9 mouse cellular contexts compared by ENCODE assay signal in genomic region chr17:42315669-42316611, GRCm38 (mm10). TPM values are rescaled to one million over a fixed set of nuclear protein-coding genes. Genes with fewer than 3 reads are reported as not detected.
A peak's percentile ranks its signal among the peaks of the same experiment; 100 is the strongest.
DNase-seq lines count a peak whose midpoint lies in the region; ATAC-seq and TF ChIP-seq lines count a peak whose summit lies in the region.
"Had no signal": no experiment of that assay in that cellular context is flagged by ENCODE, and none has a peak within 500 bp of the region (broad histone marks: within the 10 kb centered on the region; RNA-seq: fewer than 3 reads in every experiment).

TSS of gene Ptchd4 (plus strand) at chr17:42315947.

- peak within 1 kb of the TSS; percentile 55 to 69 for H3K4me3 ChIP-seq in heart, embryonic 14.5 days (ENCODE audit: control insufficient read depth in 1 of 2, insufficient read depth in 1 of 2, low read depth in 1 of 2, low read length in 2 of 2)

- H3K27me3 ChIP-seq in Patski, result no peaks in the 10 kb centered on the region
- peaks cover 40% of the 10 kb centered on the region for H3K27me3 ChIP-seq in heart, embryonic 14.5 days (ENCODE audit: control insufficient read depth, insufficient read depth, low read length)

- peak; percentile 40 for DNase-seq in 3T3-L1 (ENCODE audit: low read depth, low spot score)
- DNase-seq in Patski (ENCODE audit: low read depth, low spot score), result peak; percentile 41
- DNase-seq in embryo, embryonic 9.5 days (ENCODE audit: extremely low spot score), result peak; percentile 61
- peak; percentile 40 to 42 for DNase-seq in layer of hippocampus, postnatal 14 days (ENCODE audit: low spot score in 2 of 2)
- DNase-seq in right cerebral cortex, postnatal 36 days (ENCODE audit: low spot score in 2 of 2), result peak; percentile 48 to 52
- DNase-seq in thymus, postnatal 14 days, result no peak

- WGBS in heart, embryonic 14.5 days, result under 1% methylated on average over 55 of the region's 56 CpGs

- H3K4me2 ChIP-seq in heart, embryonic 14.5 days (ENCODE audit: low read length), result peak within 1 kb of the TSS; percentile 97

- peak within 1 kb of the TSS; percentile 59 for H3K9ac ChIP-seq in heart, embryonic 14.5 days (ENCODE audit: low read length)

- H3K4me1 ChIP-seq in heart, embryonic 14.5 days (ENCODE audit: control insufficient read depth in 2 of 2, insufficient read depth in 2 of 2, low read length in 2 of 2), result peaks cover 3 to 7% of the 10 kb centered on the region in 2 experiments; a peak in 3 of 4 replicates

- H3K9me3 ChIP-seq in heart, embryonic 14.5 days (ENCODE audit: control insufficient read depth, low read length), result no peaks in the 10 kb centered on the region

- CTCF ChIA-PET in Patski (lab: Charles Lee), result interaction anchor here (0.9 to 1.5 kb wide), 4 partner anchors 13 to 810 kb away, joined by 3 to 4 read pairs (median 3); no protein-coding TSS in a partner anchor

- peak; percentile 81 for TF ChIP-seq CTCF in Patski (IDR thresholded peaks at IDR 0.05)

- ATAC-seq in Patski, result peak; percentile 94
- ATAC-seq in heart, embryonic 14.5 days (ENCODE audit: insufficient number of reproducible peaks, insufficient read depth, low FRiP score, low read depth), result no peak; the same call in 1 of the 2 replicates
- 0 out of 2 replicates have a peak, but pooled peaks have one; percentile 9 for ATAC-seq in megakaryocyte progenitor cell, adult 5-6 weeks (replicated peaks; ENCODE audit: poor library complexity)

- no peaks in the 10 kb centered on the region for H3K36me3 ChIP-seq in heart, embryonic 14.5 days (ENCODE audit: control insufficient read depth, insufficient read depth, low read length)

- in situ Hi-C loops in Patski (cut with MboI; ENCODE audit: low pct_unique_long_range_greater_than_20kb), result loop anchor here (5.0 kb wide), 1 partner anchor 266 kb away; no protein-coding TSS in a partner anchor

- POLR2A ChIA-PET in Patski (lab: Charles Lee), result interaction anchor here (0.6 to 1.3 kb wide), 3 partner anchors 28 to 288 kb away, joined by 3 to 4 read pairs (median 3); no protein-coding TSS in a partner anchor

- no peak within 1 kb of the TSS for H3K27ac ChIP-seq in heart, embryonic 14.5 days (replicated peaks in 1 of 2; ENCODE audit: control insufficient read depth in 1 of 2, insufficient read depth in 1 of 2, low read depth in 2 of 2, low read length in 2 of 2)

RNA-seq across cellular contexts. Expression of gene Ptchd4, which starts in this region (rescaled TPM):
- 8.4 TPM for polyA plus RNA-seq in Patski (2021)
- polyA plus RNA-seq in heart, embryonic 14.5 days (2014; fragmentation: Nextera tagmentation; extraction: Ambion mirVana), result 0.12 TPM in 1 of 2 replicates, not detected in the other
- 1 to 10 TPM; 7.8 to 8.4 TPM for total RNA-seq in layer of hippocampus, postnatal 14 days (2021)
- total RNA-seq in megakaryocyte progenitor cell, adult 5-6 weeks (2015), result 0.05 TPM in 1 of 2 replicates, not detected in the other
- not detected in 2 replicates for total RNA-seq in megakaryocyte progenitor cell, adult 5-6 weeks (2017)
- total RNA-seq: common myeloid progenitor, adult 5-6 weeks had no signal

Comparison
In these comparisons a context has a peak if more than half of its experiments do, and no peak if none do; other contexts are left out.
1. RNA of gene Ptchd4 (total RNA-seq): 7.8 to 8.4 TPM in layer of hippocampus, postnatal 14 days; 0.05 TPM in megakaryocyte progenitor cell, adult 5-6 weeks; every median in the first group is over 4 times any median in the second.
2. Peak in ATAC-seq in megakaryocyte progenitor cell, adult 5-6 weeks; RNA of the gene not detected or under 1 TPM.